Mouse (Mus musculus): ENCODE measurements around the gene Epha10. TPM values are rescaled to one million over a fixed set of nuclear protein-coding genes. Genes with fewer than 3 reads are reported as not detected.

The Epha10 gene
- total RNA-seq, 4 experiments from 2014 or later: 39.3 to 49.8 (median 44.4) TPM

GRCm38 (mm10) chr4:124964912-124965599 is 84.4 kb downstream of the Epha10 start:
- no peak for DNase-seq (ENCODE audit: low spot score in 2 of 2)

Other genes starting within 250 kb of the Epha10 start
- gene Pou3f1, start 224.1 kb upstream of the Epha10 start, total RNA-seq (2022): 10 to 100 TPM; 39.6 to 42.8 (median 40.0) TPM
- gene Utp11, start 187.3 kb upstream of the Epha10 start, total RNA-seq (2022): 10 to 100 TPM; 15.3 to 18.3 (median 16.4) TPM
- 1 to 10 TPM; 1.6 to 2.9 (median 2.0) TPM for gene Fhl3, start 180.2 kb upstream of the Epha10 start, total RNA-seq (2022)
- 10 to 100 TPM; 33.8 to 39.5 (median 36.0) TPM for gene Sf3a3, start 166.1 kb upstream of the Epha10 start, total RNA-seq (2022)
- gene Inpp5b, start 139.0 kb upstream of the Epha10 start, total RNA-seq (2022): 10 to 100 TPM; 45.2 to 60.9 (median 49.3) TPM
- gene Mtf1, start 78.8 kb upstream of the Epha10 start, total RNA-seq (2022): 10 to 100 TPM; 27.0 to 32.3 (median 27.9) TPM
- 10 to 100 TPM; 34.1 to 42.4 (median 40.9) TPM for gene Yrdc, start 30.2 kb upstream of the Epha10 start, total RNA-seq (2022)
- 10 to 100 TPM; 75.8 to 80.7 (median 78.8) TPM for gene 1110065P20Rik, start 29.7 kb upstream of the Epha10 start, total RNA-seq (2022)
- gene Maneal, start 18.7 kb upstream of the Epha10 start, total RNA-seq (2022): 10 to 100 TPM; 46.0 to 55.5 (median 50.6) TPM
- 10 to 100 TPM; 19.6 to 26.9 (median 25.3) TPM for gene 9930104L06Rik, start 56.1 kb downstream of the Epha10 start, total RNA-seq (2022)
- 1 to 10 TPM; 1.2 to 2.0 (median 1.2) TPM for gene Cdca8, start 58.4 kb downstream of the Epha10 start, total RNA-seq (2022)
- 1 to 10 TPM; 5.4 to 8.8 (median 7.9) TPM for gene Rspo1, start 105.5 kb downstream of the Epha10 start, total RNA-seq (2022)
- gene Gnl2, start 135.7 kb downstream of the Epha10 start, total RNA-seq (2022): 10 to 100 TPM; 53.7 to 69.5 (median 63.4) TPM
- gene Dnali1, start 184.8 kb downstream of the Epha10 start, total RNA-seq (2022): 1 to 10 TPM in 2 of 4 experiments, under 1 TPM in 2; 0.62 to 1.4 (median 1.2) TPM
- gene Snip1, start 185.8 kb downstream of the Epha10 start, total RNA-seq (2022): 10 to 100 TPM; 14.1 to 16.4 (median 14.7) TPM
- 100 to 1,000 TPM; 103 to 122 (median 110) TPM for gene Meaf6, start 204.2 kb downstream of the Epha10 start, total RNA-seq (2022)
- gene Zc3h12a, start 246.9 kb downstream of the Epha10 start, total RNA-seq (2022): 1 to 10 TPM in 3 of 4 experiments, under 1 TPM in 1; 0.67 to 2.6 (median 1.5) TPM

All from layer of hippocampus, adult 8-10 months (tissue).